Mouse (Mus musculus) midbrain, embryonic 10.5 days (tissue): ENCODE data around the gene Baz2b. TPM values are rescaled to one million over a fixed set of nuclear protein-coding genes. Genes with fewer than 3 reads are reported as not detected.

Experiments used
- DNase-seq: peaks from one replicate; pipeline ENCODE4 v3.0.0-alpha.2; 2017; ENCODE audit warnings: low spot score
- H3K27ac ChIP-seq: fragments of 300-500 bp; sonication (generic); replicated peaks from 2 replicates; pipeline ENCODE4 v1.5.1; 2016; ENCODE audit warnings: mild to moderate bottlenecking
- H3K27me3 ChIP-seq: fragments of 300-500 bp; sonication (generic); 2 replicates; pipeline ENCODE4 v1.6.1; 2016; ENCODE audit warnings: low read depth, mild to moderate bottlenecking; ENCODE audit not compliant: poor library complexity, severe bottlenecking
- H3K36me3 ChIP-seq: fragments of 300-500 bp; sonication (generic); 2 replicates; pipeline ENCODE4 v1.6.1; 2016; ENCODE audit warnings: mild to moderate bottlenecking, moderate library complexity
- H3K4me1 ChIP-seq: fragments of 300-500 bp; sonication (generic); 2 replicates; pipeline ENCODE4 v1.6.1; 2016
- H3K4me3 ChIP-seq: fragments of 300-500 bp; sonication (generic); 2 replicates; pipeline ENCODE4 v1.5.1; 2016; ENCODE audit warnings: mild to moderate bottlenecking, moderate library complexity
- H3K9me3 ChIP-seq: fragments of 300-500 bp; sonication (generic); replicated peaks from 2 replicates; pipeline ENCODE4 v1.6.1; 2016; ENCODE audit warnings: mild to moderate bottlenecking
- WGBS: fragments of 180-500 bp; shearing (Covaris S2); methylation state at CpG from one replicate; pipeline ENCODE4 v1.1.7; 2016; 5-methylcytosine and 5-hydroxymethylcytosine counted together
- polyA plus RNA-seq: library from polyadenylated mRNA; unstranded; fragments of >200 nt; fragmentation: Nextera tagmentation; extraction: Ambion mirVana; gene quantifications from 2 replicates; pipeline ENCODE4 v1.2.1, GENCODE M21; 2016

Baz2b gene
- polyA plus RNA-seq, result 59.7 and 75.4 TPM in 2 replicates

GRCm38 (mm10) chr2:60209703-60210651, at the start of gene Baz2b, which contains the start of gene March7:
Gene Baz2b (minus strand): TSS chr2:60209839.
Gene March7 (plus strand): TSS chr2:60209887.
- Histone ChIP-seq H3K36me3 (peaks cover 39% of the 10 kb centered on the region), H3K4me3 (peak within 1 kb of the TSS; percentile 90), H3K27me3 (no peaks in the 10 kb centered on the region), H3K9me3 (no peaks in the 10 kb centered on the region), H3K27ac (peak within 1 kb of the TSS; percentile 99), H3K4me1 (peaks cover 30% of the 10 kb centered on the region)
- WGBS, result under 1% methylated on average over 84 of the region's 109 CpGs
- DNase-seq, result peak; percentile 87

GRCm38 (mm10) chr2:60259186-60259585, 49.5 kb upstream of the Baz2b start:
- Histone ChIP-seq H3K9me3 (no peaks in the 10 kb centered on the region), H3K27me3 (no peaks in the 10 kb centered on the region), H3K36me3 (peaks cover 3% of the 10 kb centered on the region), H3K4me3 (no peak overlapping the region), H3K4me1 (no peaks in the 10 kb centered on the region), H3K27ac (no peak overlapping the region)
- no peak for DNase-seq
- 92% methylated on average over 5 of the region's 5 CpGs for WGBS

GRCm38 (mm10) chr2:60256751-60257150, 47.1 kb upstream of the Baz2b start:
- Histone ChIP-seq H3K9me3 (no peaks in the 10 kb centered on the region), H3K27me3 (no peaks in the 10 kb centered on the region), H3K27ac (no peak overlapping the region), H3K4me3 (no peak overlapping the region), H3K36me3 (peaks cover 6% of the 10 kb centered on the region), H3K4me1 (no peaks in the 10 kb centered on the region)
- 84% methylated on average over 2 of the region's 2 CpGs for WGBS
- no peak for DNase-seq

- no peak overlapping the region for H3K27ac ChIP-seq
- no peak overlapping the region for H3K4me3 ChIP-seq
Measured at GRCm38 (mm10) chr2:60253506-60253905, 43.9 kb upstream of the Baz2b start.

GRCm38 (mm10) chr2:60252782-60253181, 43.1 kb upstream of the Baz2b start:
- DNase-seq, result no peak
- Histone ChIP-seq H3K27me3 (no peaks in the 10 kb centered on the region), H3K27ac (no peak overlapping the region), H3K4me3 (no peak overlapping the region), H3K9me3 (no peaks in the 10 kb centered on the region), H3K4me1 (no peaks in the 10 kb centered on the region), H3K36me3 (peaks cover 33% of the 10 kb centered on the region)
- WGBS, result 88% methylated on average over 4 of the region's 4 CpGs

More at GRCm38 (mm10) chr2:60253506-60253905, 43.9 kb upstream of the Baz2b start:
- H3K36me3 ChIP-seq, result peaks cover 29% of the 10 kb centered on the region
- H3K27me3 ChIP-seq, result no peaks in the 10 kb centered on the region
- no peaks in the 10 kb centered on the region for H3K4me1 ChIP-seq
- DNase-seq, result no peak
- no peaks in the 10 kb centered on the region for H3K9me3 ChIP-seq

GRCm38 (mm10) chr2:60234506-60234905, 24.9 kb upstream of the Baz2b start:
- peaks cover 98% of the 10 kb centered on the region for H3K36me3 ChIP-seq
- H3K4me1 ChIP-seq, result no peaks in the 10 kb centered on the region
- DNase-seq, result no peak
- 92% methylated on average over 7 of the region's 7 CpGs for WGBS
- H3K4me3 ChIP-seq, result no peak overlapping the region
- no peak overlapping the region for H3K27ac ChIP-seq
- H3K27me3 ChIP-seq, result no peaks in the 10 kb centered on the region
- H3K9me3 ChIP-seq, result no peaks in the 10 kb centered on the region

- Histone ChIP-seq H3K9me3 (no peaks in the 10 kb centered on the region), H3K4me3 (no peak overlapping the region), H3K27ac (no peak overlapping the region), H3K36me3 (peaks cover 88% of the 10 kb centered on the region), H3K27me3 (no peaks in the 10 kb centered on the region), H3K4me1 (no peaks in the 10 kb centered on the region)
- 79% methylated on average over 2 of the region's 2 CpGs for WGBS
- no peak for DNase-seq
Measured at GRCm38 (mm10) chr2:60233147-60233546, 23.5 kb upstream of the Baz2b start.

GRCm38 (mm10) chr2:60230361-60230760, 20.7 kb upstream of the Baz2b start:
- Histone ChIP-seq H3K9me3 (no peaks in the 10 kb centered on the region), H3K4me1 (no peaks in the 10 kb centered on the region), H3K27ac (no peak overlapping the region), H3K4me3 (no peak overlapping the region), H3K36me3 (peaks cover 74% of the 10 kb centered on the region), H3K27me3 (no peaks in the 10 kb centered on the region)
- DNase-seq, result no peak
- 95% methylated on average over 2 of the region's 2 CpGs for WGBS

GRCm38 (mm10) chr2:60228470-60228869, 18.8 kb upstream of the Baz2b start:
- Histone ChIP-seq H3K9me3 (no peaks in the 10 kb centered on the region), H3K4me1 (no peaks in the 10 kb centered on the region)
- WGBS, result 82% methylated on average over 1 of the region's 1 CpGs

GRCm38 (mm10) chr2:60223489-60223888, 13.8 kb upstream of the Baz2b start:
- no peak for DNase-seq
- peaks cover 37% of the 10 kb centered on the region for H3K36me3 ChIP-seq
- WGBS, result 83% methylated on average over 1 of the region's 1 CpGs
- H3K27me3 ChIP-seq, result no peaks in the 10 kb centered on the region
- no peak overlapping the region for H3K27ac ChIP-seq
- no peaks in the 10 kb centered on the region for H3K9me3 ChIP-seq
- H3K4me3 ChIP-seq, result no peak overlapping the region
- H3K4me1 ChIP-seq, result no peaks in the 10 kb centered on the region

More at GRCm38 (mm10) chr2:60228470-60228869, 18.8 kb upstream of the Baz2b start:
- DNase-seq, result no peak
- Histone ChIP-seq H3K27me3 (no peaks in the 10 kb centered on the region), H3K36me3 (peaks cover 61% of the 10 kb centered on the region), H3K4me3 (no peak overlapping the region), H3K27ac (no peak overlapping the region)

- WGBS, result 96% methylated on average over 2 of the region's 2 CpGs
- Histone ChIP-seq H3K9me3 (no peaks in the 10 kb centered on the region), H3K27me3 (no peaks in the 10 kb centered on the region), H3K36me3 (peaks cover 52% of the 10 kb centered on the region), H3K4me1 (no peaks in the 10 kb centered on the region), H3K27ac (no peak overlapping the region), H3K4me3 (no peak overlapping the region)
- DNase-seq, result no peak
Measured at GRCm38 (mm10) chr2:60221954-60222353, 12.3 kb upstream of the Baz2b start.

GRCm38 (mm10) chr2:60221236-60221635, 11.6 kb upstream of the Baz2b start:
- DNase-seq, result no peak
- H3K27ac ChIP-seq, result no peak overlapping the region
- no peaks in the 10 kb centered on the region for H3K9me3 ChIP-seq
- H3K27me3 ChIP-seq, result no peaks in the 10 kb centered on the region
- WGBS, result 82% methylated on average over 6 of the region's 6 CpGs
- H3K4me3 ChIP-seq, result no peak overlapping the region
- H3K36me3 ChIP-seq, result peaks cover 54% of the 10 kb centered on the region
- H3K4me1 ChIP-seq, result no peaks in the 10 kb centered on the region

- Histone ChIP-seq H3K4me1 (0 out of 2 replicates have a peak, but pooled peaks cover under 1% of the 10 kb centered on the region), H3K9me3 (no peaks in the 10 kb centered on the region), H3K4me3 (no peak overlapping the region), H3K27ac (no peak overlapping the region), H3K27me3 (no peaks in the 10 kb centered on the region), H3K36me3 (peaks cover 69% of the 10 kb centered on the region)
- DNase-seq, result no peak
- WGBS, result 90% methylated on average over 6 of the region's 6 CpGs
Measured at GRCm38 (mm10) chr2:60217620-60218019, 8.0 kb upstream of the Baz2b start.
